Comparison of ENCODE assay signal across 10 mouse cellular contexts in the genomic region with DNA sequence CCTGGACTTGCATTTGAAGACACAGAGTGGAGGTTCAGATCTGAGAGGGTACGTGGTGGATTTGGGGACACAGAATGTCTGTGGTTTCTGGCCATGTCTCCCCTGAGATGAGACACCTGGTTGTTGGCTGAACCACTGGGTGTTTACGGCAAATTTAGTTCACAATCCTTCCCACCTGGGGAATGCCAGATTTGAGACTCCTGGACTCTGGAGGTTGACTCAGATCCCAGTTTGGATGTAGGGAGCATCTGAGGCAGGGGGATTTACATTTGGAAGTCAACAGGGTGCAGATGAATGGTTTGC. TPM values are rescaled to one million over a fixed set of nuclear protein-coding genes. Genes with fewer than 3 reads are reported as not detected.
DNase-seq lines count a peak whose midpoint lies in the region; ATAC-seq and TF ChIP-seq lines count a peak whose summit lies in the region.
"Had no signal": no experiment of that assay in that cellular context is flagged by ENCODE, and none has a peak within 500 bp of the region (broad histone marks: within the 10 kb centered on the region; RNA-seq: fewer than 3 reads in every experiment).

No protein-coding gene starts in this region.

- H3K4me1 ChIP-seq in heart, embryonic 15.5 days (replicated peaks), result peaks cover 36% of the 10 kb centered on the region
- peaks cover 77% of the 10 kb centered on the region for H3K4me1 ChIP-seq in G1E (ENCODE audit: insufficient read depth, low read depth, low read length)
- H3K4me1 ChIP-seq in hindbrain, embryonic 10.5 days (replicated peaks), result peaks cover 32% of the 10 kb centered on the region
- peaks cover 42% of the 10 kb centered on the region for H3K4me1 ChIP-seq in midbrain, embryonic 10.5 days

- H3K9ac ChIP-seq in heart, embryonic 15.5 days, result peak overlapping the region; percentile 98

- H3K4me3 ChIP-seq in heart, embryonic 15.5 days, result peak overlapping the region; percentile 93
- peak overlapping the region; percentile 85 for H3K4me3 ChIP-seq in G1E (ENCODE audit: low read depth, low read length)
- H3K4me3 ChIP-seq in hindbrain, embryonic 10.5 days, result peak overlapping the region; percentile 94
- H3K4me3 ChIP-seq in midbrain, embryonic 10.5 days, result peak overlapping the region; percentile 93

- TF ChIP-seq CTCF in G1E (IDR thresholded peaks at IDR 0.05; ENCODE audit: low read depth, low read length), result no peak

- peak overlapping the region; percentile 77 for H3K27ac ChIP-seq in heart, embryonic 15.5 days
- H3K27ac ChIP-seq in hindbrain, embryonic 10.5 days, result peak overlapping the region; percentile 98
- H3K27ac ChIP-seq in midbrain, embryonic 10.5 days (replicated peaks), result peak overlapping the region; percentile 97

- whole genome bisulfite sequencing in heart, embryonic 15.5 days, result 48% methylated on average over 2 of the region's 2 CpGs
- 65% methylated on average over 2 of the region's 2 CpGs for WGBS in hindbrain, embryonic 10.5 days
- 69% methylated on average over 2 of the region's 2 CpGs for WGBS in midbrain, embryonic 10.5 days

- ATAC-seq in heart, embryonic 15.5 days (replicated peaks; ENCODE audit: insufficient number of reproducible peaks, insufficient read depth, low FRiP score, low read depth), result no peak
- ATAC-seq in G1E (ENCODE audit: extremely low read depth, insufficient number of reproducible peaks, low FRiP score, poor library complexity, severe bottlenecking), result no peak

- no peak for DNase-seq in heart, adult 18-20 months
- no peak for DNase-seq in G1E (ENCODE audit: low spot score)
- no peak for DNase-seq in hindbrain, embryonic 10.5 days (ENCODE audit: low spot score)
- DNase-seq in midbrain, embryonic 10.5 days (ENCODE audit: low spot score), result no peak
- no peak for DNase-seq in layer of hippocampus, adult 11-12 months (ENCODE audit: low spot score)
- DNase-seq in ovary, adult 18-20 months (ENCODE audit: low spot score), result no peak
- DNase-seq in urinary bladder, postnatal 4 days (ENCODE audit: low spot score in 2 of 2), result no peak
- DNase-seq: gastrocnemius, postnatal 10 days had no signal

- peak overlapping the region; percentile 89 for H3K4me2 ChIP-seq in heart, embryonic 15.5 days

- H3K27me3 ChIP-seq in heart, embryonic 15.5 days, result no peaks in the 10 kb centered on the region
- H3K27me3 ChIP-seq in G1E (ENCODE audit: insufficient read depth, low read length), result no peaks in the 10 kb centered on the region
- no peaks in the 10 kb centered on the region for H3K27me3 ChIP-seq in hindbrain, embryonic 10.5 days (ENCODE audit: insufficient read depth, poor library complexity, severe bottlenecking)
- no peaks in the 10 kb centered on the region for H3K27me3 ChIP-seq in midbrain, embryonic 10.5 days (ENCODE audit: low read depth, poor library complexity, severe bottlenecking)
- H3K27me3 ChIP-seq: Patski had no signal

- H3K9me3 ChIP-seq in heart, embryonic 15.5 days (replicated peaks), result no peaks in the 10 kb centered on the region
- no peaks in the 10 kb centered on the region for H3K9me3 ChIP-seq in G1E (replicated peaks)
- no peaks in the 10 kb centered on the region for H3K9me3 ChIP-seq in hindbrain, embryonic 10.5 days
- no peaks in the 10 kb centered on the region for H3K9me3 ChIP-seq in midbrain, embryonic 10.5 days (replicated peaks)

- peaks cover 26% of the 10 kb centered on the region; the same call in 1 of the 2 replicates for H3K36me3 ChIP-seq in heart, embryonic 15.5 days
- peaks cover 51% of the 10 kb centered on the region for H3K36me3 ChIP-seq in G1E (replicated peaks)
- H3K36me3 ChIP-seq in hindbrain, embryonic 10.5 days, result peaks cover 43% of the 10 kb centered on the region
- peaks cover 44% of the 10 kb centered on the region for H3K36me3 ChIP-seq in midbrain, embryonic 10.5 days

RNA-seq across cellular contexts. Expression of a gene that starts 1.0 kb away (rescaled TPM):
- polyA plus RNA-seq in heart, embryonic 15.5 days (2015; fragmentation: Nextera tagmentation; extraction: Ambion mirVana), result 66.5 and 84.1 TPM in 2 replicates
- total RNA-seq in heart, adult 18-20 months (2021), result 10 to 100 TPM; 27.6 to 35.6 TPM
- total RNA-seq in G1E (2014; fragmentation: Nextera tagmentation) (29.7 and 65.2 TPM in 2 replicates), G1E (2017) (15.8 and 22.8 TPM in 2 replicates)
- 88.9 and 96.2 TPM in 2 replicates for polyA plus RNA-seq in G1E (2012)
- polyA plus RNA-seq in hindbrain, embryonic 10.5 days (2016; fragmentation: Nextera tagmentation; extraction: Ambion mirVana), result 138 and 143 TPM in 2 replicates
- polyA plus RNA-seq in midbrain, embryonic 10.5 days (2016; fragmentation: Nextera tagmentation; extraction: Ambion mirVana), result 138 and 146 TPM in 2 replicates

RNA-seq across cellular contexts. Expression of a gene that starts 6.9 kb away (rescaled TPM):
- polyA plus RNA-seq in heart, embryonic 15.5 days (2015; fragmentation: Nextera tagmentation; extraction: Ambion mirVana), result 65.2 and 79.9 TPM in 2 replicates
- 10 to 100 TPM; 49.9 to 59.6 TPM for total RNA-seq in heart, adult 18-20 months (2021)
- 9.6 and 11.9 TPM in 2 replicates for total RNA-seq in G1E (2014; fragmentation: Nextera tagmentation)
- 60.4 and 69.7 TPM in 2 replicates for total RNA-seq in G1E (2017)
- polyA plus RNA-seq in G1E (2012), result 186 and 220 TPM in 2 replicates
- polyA plus RNA-seq in hindbrain, embryonic 10.5 days (2016; fragmentation: Nextera tagmentation; extraction: Ambion mirVana), result 95.8 and 98.2 TPM in 2 replicates
- 93.4 and 98.7 TPM in 2 replicates for polyA plus RNA-seq in midbrain, embryonic 10.5 days (2016; fragmentation: Nextera tagmentation; extraction: Ambion mirVana)

RNA-seq across cellular contexts. Expression of a gene that starts 7.0 kb away (rescaled TPM):
- 2.2 and 2.3 TPM in 2 replicates for polyA plus RNA-seq in heart, embryonic 15.5 days (2015; fragmentation: Nextera tagmentation; extraction: Ambion mirVana)
- 1 to 10 TPM in 1 of 2 experiments, under 1 TPM in 1; 0.65 to 2.3 TPM for total RNA-seq in heart, adult 18-20 months (2021)
- 1.1 TPM in 1 of 2 replicates, not detected in the other for total RNA-seq in G1E (2014; fragmentation: Nextera tagmentation)
- 2.6 and 4.1 TPM in 2 replicates for total RNA-seq in G1E (2017)
- 0.72 and 1.3 TPM in 2 replicates for polyA plus RNA-seq in G1E (2012)
- polyA plus RNA-seq in hindbrain, embryonic 10.5 days (2016; fragmentation: Nextera tagmentation; extraction: Ambion mirVana), result 4.0 and 4.8 TPM in 2 replicates
- polyA plus RNA-seq in midbrain, embryonic 10.5 days (2016; fragmentation: Nextera tagmentation; extraction: Ambion mirVana), result 2.9 and 3.4 TPM in 2 replicates

RNA-seq across cellular contexts. Expression of a gene that starts 11.5 kb away (rescaled TPM):
- polyA plus RNA-seq in heart, embryonic 15.5 days (2015; fragmentation: Nextera tagmentation; extraction: Ambion mirVana), result 0.84 and 0.91 TPM in 2 replicates
- total RNA-seq in heart, adult 18-20 months (2021), result under 1 TPM in 1 of 2 experiments, not detected in 1; 0.51 TPM
- total RNA-seq in G1E (2014; fragmentation: Nextera tagmentation) (1.2 and 3.1 TPM in 2 replicates), G1E (2017) (0.38 and 0.93 TPM in 2 replicates)
- 7.2 and 7.4 TPM in 2 replicates for polyA plus RNA-seq in G1E (2012)
- 1.0 and 2.5 TPM in 2 replicates for polyA plus RNA-seq in hindbrain, embryonic 10.5 days (2016; fragmentation: Nextera tagmentation; extraction: Ambion mirVana)
- polyA plus RNA-seq in midbrain, embryonic 10.5 days (2016; fragmentation: Nextera tagmentation; extraction: Ambion mirVana), result 1.7 and 2.9 TPM in 2 replicates

RNA-seq across cellular contexts. Expression of a gene that starts 11.7 kb away (rescaled TPM):
- 0.81 and 2.2 TPM in 2 replicates for polyA plus RNA-seq in heart, embryonic 15.5 days (2015; fragmentation: Nextera tagmentation; extraction: Ambion mirVana)
- under 1 TPM; 0.45 to 0.51 TPM for total RNA-seq in heart, adult 18-20 months (2021)
- 2.0 TPM in 1 of 2 replicates, not detected in the other for total RNA-seq in G1E (2014; fragmentation: Nextera tagmentation)
- 0.17 and 1.2 TPM in 2 replicates for total RNA-seq in G1E (2017)
- 0.52 and 0.65 TPM in 2 replicates for polyA plus RNA-seq in G1E (2012)
- 0.61 and 0.62 TPM in 2 replicates for polyA plus RNA-seq in hindbrain, embryonic 10.5 days (2016; fragmentation: Nextera tagmentation; extraction: Ambion mirVana)
- polyA plus RNA-seq in midbrain, embryonic 10.5 days (2016; fragmentation: Nextera tagmentation; extraction: Ambion mirVana), result 0.38 and 0.39 TPM in 2 replicates
